Mouse (Mus musculus): ENCODE data around the gene Wdfy3. TPM values are rescaled to one million over a fixed set of nuclear protein-coding genes. Genes with fewer than 3 reads are reported as not detected.

Gene Wdfy3
- polyA plus RNA-seq, 1 experiment from 2014 or later, result 8.0 TPM

- 84% methylated on average over 11 of the region's 11 CpGs for WGBS
- H3K27ac ChIP-seq (ENCODE audit: low read length), result no peak overlapping the region
- no peaks in the 10 kb centered on the region; the same call in 1 of the 2 replicates for H3K36me3 ChIP-seq (ENCODE audit: control insufficient read depth, insufficient read depth)
- H3K9me3 ChIP-seq (replicated peaks; ENCODE audit: control insufficient read depth, low read length), result no peaks in the 10 kb centered on the region
- no peak overlapping the region for H3K9ac ChIP-seq (ENCODE audit: low read length)
- no peak overlapping the region for H3K4me3 ChIP-seq (ENCODE audit: low read length)
- H3K4me2 ChIP-seq (ENCODE audit: low read depth, low read length), result no peak overlapping the region
- H3K4me1 ChIP-seq (ENCODE audit: control insufficient read depth, insufficient read depth, low read length), result peaks cover 21% of the 10 kb centered on the region
- H3K27me3 ChIP-seq (ENCODE audit: control insufficient read depth, insufficient read depth, low read length), result no peaks in the 10 kb centered on the region
- ATAC-seq (replicated peaks; ENCODE audit: extremely low read depth, insufficient read depth, low FRiP score), result no peak
Observed at GRCm38 (mm10) chr5:101996036-101996735, 73.5 kb downstream of the Wdfy3 start.

GRCm38 (mm10) chr5:101995451-101995995, 74.2 kb downstream of the Wdfy3 start:
- no peak overlapping the region for H3K4me3 ChIP-seq (ENCODE audit: low read length)
- WGBS, result 73% methylated on average over 3 of the region's 3 CpGs
- H3K4me1 ChIP-seq (ENCODE audit: control insufficient read depth, insufficient read depth, low read length), result peaks cover 21% of the 10 kb centered on the region
- no peak overlapping the region for H3K9ac ChIP-seq (ENCODE audit: low read length)
- no peaks in the 10 kb centered on the region for H3K27me3 ChIP-seq (ENCODE audit: control insufficient read depth, insufficient read depth, low read length)
- no peak overlapping the region for H3K27ac ChIP-seq (ENCODE audit: low read length)
- no peaks in the 10 kb centered on the region; the same call in 1 of the 2 replicates for H3K36me3 ChIP-seq (ENCODE audit: control insufficient read depth, insufficient read depth)
- no peaks in the 10 kb centered on the region for H3K9me3 ChIP-seq (replicated peaks; ENCODE audit: control insufficient read depth, low read length)
- H3K4me2 ChIP-seq (ENCODE audit: low read depth, low read length), result no peak overlapping the region
- ATAC-seq (replicated peaks; ENCODE audit: extremely low read depth, insufficient read depth, low FRiP score), result no peak

- 35% methylated on average over 5 of the region's 5 CpGs for WGBS
- H3K27ac ChIP-seq (ENCODE audit: low read length), result no peak overlapping the region
- no peak overlapping the region for H3K4me2 ChIP-seq (ENCODE audit: low read depth, low read length)
Observed at GRCm38 (mm10) chr5:101993996-101994395, 75.7 kb downstream of the Wdfy3 start.

GRCm38 (mm10) chr5:101992969-101993670, 76.6 kb downstream of the Wdfy3 start:
- Histone ChIP-seq H3K27me3 (ENCODE audit: control insufficient read depth, insufficient read depth, low read length) (no peaks in the 10 kb centered on the region), H3K9ac (ENCODE audit: low read length) (no peak overlapping the region), H3K4me1 (ENCODE audit: control insufficient read depth, insufficient read depth, low read length) (peaks cover 21% of the 10 kb centered on the region), H3K4me3 (ENCODE audit: low read length) (no peak overlapping the region), H3K27ac (ENCODE audit: low read length) (no peak overlapping the region), H3K9me3 (replicated peaks; ENCODE audit: control insufficient read depth, low read length) (no peaks in the 10 kb centered on the region), H3K36me3 (ENCODE audit: control insufficient read depth, insufficient read depth) (no peaks in the 10 kb centered on the region; the same call in 1 of the 2 replicates), H3K4me2 (ENCODE audit: low read depth, low read length) (no peak overlapping the region)
- 74% methylated on average over 7 of the region's 7 CpGs for WGBS
- ATAC-seq (replicated peaks; ENCODE audit: extremely low read depth, insufficient read depth, low FRiP score), result no peak

More at GRCm38 (mm10) chr5:101993996-101994395, 75.7 kb downstream of the Wdfy3 start:
- Histone ChIP-seq H3K4me3 (ENCODE audit: low read length) (no peak overlapping the region), H3K9me3 (replicated peaks; ENCODE audit: control insufficient read depth, low read length) (no peaks in the 10 kb centered on the region), H3K4me1 (ENCODE audit: control insufficient read depth, insufficient read depth, low read length) (peaks cover 21% of the 10 kb centered on the region), H3K36me3 (ENCODE audit: control insufficient read depth, insufficient read depth) (no peaks in the 10 kb centered on the region; the same call in 1 of the 2 replicates), H3K9ac (ENCODE audit: low read length) (no peak overlapping the region), H3K27me3 (ENCODE audit: control insufficient read depth, insufficient read depth, low read length) (no peaks in the 10 kb centered on the region)
- no peak for ATAC-seq (replicated peaks; ENCODE audit: extremely low read depth, insufficient read depth, low FRiP score)

- Histone ChIP-seq H3K9ac (ENCODE audit: low read length) (no peak overlapping the region), H3K27me3 (ENCODE audit: control insufficient read depth, insufficient read depth, low read length) (no peaks in the 10 kb centered on the region), H3K27ac (ENCODE audit: low read length) (no peak overlapping the region), H3K4me2 (ENCODE audit: low read depth, low read length) (no peak overlapping the region; the same call in 1 of the 2 replicates), H3K9me3 (replicated peaks; ENCODE audit: control insufficient read depth, low read length) (no peaks in the 10 kb centered on the region), H3K36me3 (ENCODE audit: control insufficient read depth, insufficient read depth) (no peaks in the 10 kb centered on the region), H3K4me1 (ENCODE audit: control insufficient read depth, insufficient read depth, low read length) (peaks cover 21% of the 10 kb centered on the region), H3K4me3 (ENCODE audit: low read length) (no peak overlapping the region)
- WGBS, result 71% methylated on average over 7 of the region's 7 CpGs
- no peak for ATAC-seq (replicated peaks; ENCODE audit: extremely low read depth, insufficient read depth, low FRiP score)
Observed at GRCm38 (mm10) chr5:101990298-101990845, 79.3 kb downstream of the Wdfy3 start.

DNA sequence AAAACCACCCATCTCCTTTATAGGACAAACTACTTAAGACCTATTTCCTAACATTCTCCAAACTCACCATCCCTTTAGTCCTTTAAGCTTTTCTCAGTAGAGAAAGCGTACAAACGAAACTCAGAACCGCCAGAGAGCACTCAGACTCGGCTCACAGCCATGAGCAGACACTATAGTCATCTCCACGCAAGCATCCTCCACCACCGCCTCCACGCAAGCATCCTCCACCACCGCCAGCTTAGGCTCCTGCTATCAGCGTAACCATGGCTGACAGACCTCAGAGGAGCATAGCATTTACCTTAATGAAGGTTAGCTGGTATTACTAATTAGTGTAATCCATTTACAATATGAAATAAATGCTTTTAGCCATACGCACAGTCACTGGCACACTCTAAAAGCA, 81.2 kb downstream of the Wdfy3 start:
- H3K27me3 ChIP-seq (ENCODE audit: control insufficient read depth, insufficient read depth, low read length), result no peaks in the 10 kb centered on the region
- no peak; the same call in 1 of the 2 replicates for ATAC-seq (replicated peaks; ENCODE audit: extremely low read depth, insufficient read depth, low FRiP score)
- peaks cover 13% of the 10 kb centered on the region for H3K4me1 ChIP-seq (ENCODE audit: control insufficient read depth, insufficient read depth, low read length)
- 91% methylated on average over 10 of the region's 10 CpGs for WGBS
- H3K9ac ChIP-seq (ENCODE audit: low read length), result no peak overlapping the region
- no peaks in the 10 kb centered on the region for H3K9me3 ChIP-seq (replicated peaks; ENCODE audit: control insufficient read depth, low read length)
- H3K36me3 ChIP-seq (ENCODE audit: control insufficient read depth, insufficient read depth), result no peaks in the 10 kb centered on the region
- H3K27ac ChIP-seq (ENCODE audit: low read length), result no peak overlapping the region
- H3K4me3 ChIP-seq (ENCODE audit: low read length), result no peak overlapping the region
- no peak overlapping the region for H3K4me2 ChIP-seq (ENCODE audit: low read depth, low read length)

- no peaks in the 10 kb centered on the region for H3K36me3 ChIP-seq (ENCODE audit: control insufficient read depth, insufficient read depth)
- H3K4me2 ChIP-seq (ENCODE audit: low read depth, low read length), result no peak overlapping the region
- no peaks in the 10 kb centered on the region for H3K27me3 ChIP-seq (ENCODE audit: control insufficient read depth, insufficient read depth, low read length)
- no peak overlapping the region for H3K4me3 ChIP-seq (ENCODE audit: low read length)
- H3K9me3 ChIP-seq (replicated peaks; ENCODE audit: control insufficient read depth, low read length), result no peaks in the 10 kb centered on the region
- peaks cover 5% of the 10 kb centered on the region; the same call in 1 of the 2 replicates for H3K4me1 ChIP-seq (ENCODE audit: control insufficient read depth, insufficient read depth, low read length)
- WGBS, result 70% methylated on average over 3 of the region's 3 CpGs
- ATAC-seq (replicated peaks; ENCODE audit: extremely low read depth, insufficient read depth, low FRiP score), result no peak
- no peak overlapping the region for H3K9ac ChIP-seq (ENCODE audit: low read length)
- H3K27ac ChIP-seq (ENCODE audit: low read length), result no peak overlapping the region
Observed at GRCm38 (mm10) chr5:101986694-101987093, 83.0 kb downstream of the Wdfy3 start.

GRCm38 (mm10) chr5:101982239-101982638, 87.5 kb downstream of the Wdfy3 start:
- WGBS, result 83% methylated on average over 5 of the region's 5 CpGs
- Histone ChIP-seq H3K4me1 (ENCODE audit: control insufficient read depth, insufficient read depth, low read length) (no peaks in the 10 kb centered on the region; the same call in 1 of the 2 replicates), H3K36me3 (ENCODE audit: control insufficient read depth, insufficient read depth) (peaks cover 14% of the 10 kb centered on the region), H3K27me3 (ENCODE audit: control insufficient read depth, insufficient read depth, low read length) (no peaks in the 10 kb centered on the region), H3K27ac (ENCODE audit: low read length) (peak overlapping the region; percentile 68), H3K9me3 (replicated peaks; ENCODE audit: control insufficient read depth, low read length) (no peaks in the 10 kb centered on the region), H3K4me3 (ENCODE audit: low read length) (no peak overlapping the region), H3K4me2 (ENCODE audit: low read depth, low read length) (no peak overlapping the region), H3K9ac (ENCODE audit: low read length) (no peak overlapping the region)
- ATAC-seq (replicated peaks; ENCODE audit: extremely low read depth, insufficient read depth, low FRiP score), result no peak

All from heart, embryonic 16.5 days (tissue).